Mouse (Mus musculus) kidney, embryonic 14.5 days (tissue): ENCODE data around the gene Smox. TPM values are rescaled to one million over a fixed set of nuclear protein-coding genes. Genes with fewer than 3 reads are reported as not detected.

Experiments
- ATAC-seq: fragments of 200-750 bp; cut with Nextera tagmentation; 2 replicates; pipeline ENCODE4 v1.8.0; 2017; ENCODE audit warnings: moderate number of reproducible peaks, mild to moderate bottlenecking, moderate TSS enrichment, moderate library complexity; ENCODE audit not compliant: low FRiP score, low TSS enrichment
- H3K27ac ChIP-seq: fragments of 300-500 bp; sonication (generic); 2 replicates; pipeline ENCODE4 v1.5.1; 2014; ENCODE audit warnings: low read depth, mild to moderate bottlenecking, low read length, moderate library complexity, mixed read lengths
- H3K27me3 ChIP-seq: fragments of 300-500 bp; sonication (generic); 2 replicates; pipeline ENCODE4 v1.6.1; 2014; ENCODE audit warnings: mild to moderate bottlenecking, low read length; ENCODE audit not compliant: control insufficient read depth, insufficient read depth
- H3K36me3 ChIP-seq: fragments of 300-500 bp; sonication (generic); 2 replicates; pipeline ENCODE4 v1.6.1; 2014; ENCODE audit warnings: low read length, mixed read lengths; ENCODE audit not compliant: control insufficient read depth, insufficient read depth
- H3K4me1 ChIP-seq: fragments of 300-500 bp; sonication (generic); 2 replicates; pipeline ENCODE4 v1.6.1; 2014; ENCODE audit warnings: low read length, mixed read lengths; ENCODE audit not compliant: control insufficient read depth, insufficient read depth
- H3K4me2 ChIP-seq: fragments of 300-500 bp; sonication (generic); replicated peaks from 2 replicates; pipeline ENCODE4 v1.6.1; 2014; ENCODE audit warnings: low read depth, mild to moderate bottlenecking, low read length
- H3K4me3 ChIP-seq: fragments of 300-500 bp; sonication (generic); 2 replicates; pipeline ENCODE4 v1.5.1; 2014; ENCODE audit warnings: mild to moderate bottlenecking, low read length
- H3K9ac ChIP-seq: fragments of 300-500 bp; sonication (generic); 2 replicates; pipeline ENCODE4 v1.6.1; 2014; ENCODE audit warnings: low read depth, mild to moderate bottlenecking, low read length, moderate library complexity
- H3K9me3 ChIP-seq: fragments of 300-500 bp; sonication (generic); 2 replicates; pipeline ENCODE4 v1.6.1; 2016; ENCODE audit warnings: low read length; ENCODE audit not compliant: control insufficient read depth
- WGBS: fragments of 180-500 bp; shearing (Covaris S2); extraction: QIAGEN DNeasy Blood & Tissue Kit; methylation state at CpG from one replicate; pipeline ENCODE4 v1.1.7; 2014; 5-methylcytosine and 5-hydroxymethylcytosine counted together
- polyA plus RNA-seq: library from polyadenylated mRNA; unstranded; fragments of >200 nt; fragmentation: Nextera tagmentation; extraction: Ambion mirVana; gene quantifications from 2 replicates; pipeline ENCODE4 v1.2.1, GENCODE M21; 2014

Gene Smox
- polyA plus RNA-seq, 1 experiment from 2014 or later: 29.1 TPM

GRCm38 (mm10) chr2:131478916-131479315 lies 12.4 kb upstream of the Smox start:
- Histone ChIP-seq H3K4me2 (no peak overlapping the region), H3K4me1 (no peaks in the 10 kb centered on the region), H3K27me3 (no peaks in the 10 kb centered on the region), H3K9ac (no peak overlapping the region), H3K4me3 (no peak overlapping the region), H3K36me3 (no peaks in the 10 kb centered on the region), H3K9me3 (no peaks in the 10 kb centered on the region), H3K27ac (no peak overlapping the region)
- ATAC-seq: no peak
- 82% methylated on average over 4 of the region's 4 CpGs for WGBS

- H3K36me3 ChIP-seq: no peaks in the 10 kb centered on the region
- H3K9ac ChIP-seq: no peak overlapping the region
- no peak for ATAC-seq
- no peak overlapping the region for H3K27ac ChIP-seq
- no peaks in the 10 kb centered on the region for H3K9me3 ChIP-seq
- 19% methylated on average over 1 of the region's 1 CpGs for WGBS
- no peak overlapping the region for H3K4me2 ChIP-seq
- no peaks in the 10 kb centered on the region for H3K27me3 ChIP-seq
- H3K4me3 ChIP-seq: no peak overlapping the region
- no peaks in the 10 kb centered on the region for H3K4me1 ChIP-seq
Measured at GRCm38 (mm10) chr2:131481733-131482132, 9.6 kb upstream of the Smox start.

- H3K4me3 ChIP-seq: no peak overlapping the region
- ATAC-seq: no peak
- H3K4me1 ChIP-seq: no peaks in the 10 kb centered on the region
- H3K27ac ChIP-seq: no peak overlapping the region
- H3K36me3 ChIP-seq: no peaks in the 10 kb centered on the region
- WGBS: 70% methylated on average over 6 of the region's 6 CpGs
- H3K9me3 ChIP-seq: no peaks in the 10 kb centered on the region
- H3K4me2 ChIP-seq: no peak overlapping the region
- no peak overlapping the region for H3K9ac ChIP-seq
- no peaks in the 10 kb centered on the region for H3K27me3 ChIP-seq
Measured at GRCm38 (mm10) chr2:131482478-131482877, 8.8 kb upstream of the Smox start.

DNA sequence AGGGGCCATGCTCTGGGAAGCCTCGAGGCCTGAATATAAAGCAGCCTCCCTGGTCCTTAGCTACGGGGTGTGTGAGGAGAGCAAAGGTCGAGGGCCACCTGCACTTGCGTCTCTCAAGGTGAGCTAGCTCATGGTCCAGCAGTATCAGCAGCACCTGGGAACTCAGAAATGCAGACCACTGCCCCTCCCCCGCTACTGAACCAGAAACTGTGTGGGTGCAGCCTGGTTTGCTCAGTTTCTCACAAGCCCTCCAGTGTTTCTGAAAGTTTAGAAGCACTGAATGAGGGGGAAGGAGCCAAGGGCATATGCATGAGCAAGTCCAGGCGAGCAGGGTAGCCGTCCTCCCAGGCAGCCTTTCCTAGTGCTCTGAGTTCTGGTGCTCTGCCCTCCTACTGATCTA lies 7.7 kb upstream of the Smox start:
- 58% methylated on average over 7 of the region's 7 CpGs for WGBS
- Histone ChIP-seq H3K4me2 (no peak overlapping the region), H3K27me3 (no peaks in the 10 kb centered on the region), H3K9ac (no peak overlapping the region), H3K9me3 (no peaks in the 10 kb centered on the region), H3K27ac (no peak overlapping the region), H3K36me3 (no peaks in the 10 kb centered on the region), H3K4me3 (no peak overlapping the region), H3K4me1 (no peaks in the 10 kb centered on the region)
- ATAC-seq: no peak

- Histone ChIP-seq H3K4me1 (no peaks in the 10 kb centered on the region), H3K9ac (no peak overlapping the region), H3K4me2 (no peak overlapping the region), H3K27ac (no peak overlapping the region), H3K4me3 (no peak overlapping the region), H3K27me3 (no peaks in the 10 kb centered on the region), H3K36me3 (no peaks in the 10 kb centered on the region), H3K9me3 (no peaks in the 10 kb centered on the region)
- 68% methylated on average over 6 of the region's 6 CpGs for WGBS
- ATAC-seq: no peak
Measured at GRCm38 (mm10) chr2:131484182-131484581, 7.1 kb upstream of the Smox start.

GRCm38 (mm10) chr2:131485126-131485525 lies 6.2 kb upstream of the Smox start:
- no peak overlapping the region for H3K27ac ChIP-seq
- no peak for ATAC-seq
- H3K9me3 ChIP-seq: no peaks in the 10 kb centered on the region
- WGBS: 88% methylated on average over 15 of the region's 15 CpGs
- no peak overlapping the region for H3K4me2 ChIP-seq
- no peaks in the 10 kb centered on the region for H3K36me3 ChIP-seq
- H3K4me1 ChIP-seq: no peaks in the 10 kb centered on the region
- H3K4me3 ChIP-seq: no peak overlapping the region
- no peak overlapping the region for H3K9ac ChIP-seq
- no peaks in the 10 kb centered on the region for H3K27me3 ChIP-seq

GRCm38 (mm10) chr2:131486046-131486445 lies 5.2 kb upstream of the Smox start:
- no peak overlapping the region for H3K4me2 ChIP-seq
- no peaks in the 10 kb centered on the region for H3K27me3 ChIP-seq
- H3K4me3 ChIP-seq: no peak overlapping the region
- H3K9ac ChIP-seq: no peak overlapping the region
- 89% methylated on average over 3 of the region's 3 CpGs for WGBS
- H3K36me3 ChIP-seq: no peaks in the 10 kb centered on the region
- no peaks in the 10 kb centered on the region for H3K9me3 ChIP-seq
- no peak overlapping the region for H3K27ac ChIP-seq
- ATAC-seq: no peak
- no peaks in the 10 kb centered on the region for H3K4me1 ChIP-seq

DNA sequence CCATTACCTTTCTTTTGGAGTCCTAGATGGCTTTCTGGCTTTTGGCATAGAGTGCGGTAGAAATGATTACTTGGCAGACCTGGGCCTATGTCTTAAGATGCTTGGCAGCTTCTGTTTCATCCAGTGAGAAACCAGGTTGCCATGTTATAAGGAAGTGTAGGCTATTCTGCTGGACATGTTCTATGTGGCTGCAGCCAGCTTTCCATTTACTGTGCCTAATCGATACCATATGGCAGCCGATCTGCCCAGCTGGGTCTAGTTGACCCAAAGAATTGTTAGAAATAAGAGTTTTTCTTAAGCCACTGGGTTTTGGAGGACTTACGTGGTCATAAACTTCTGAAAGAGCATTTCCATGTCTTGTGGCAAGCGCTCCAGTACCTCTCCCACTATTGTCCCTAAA lies 4.0 kb upstream of the Smox start:
- no peak overlapping the region for H3K27ac ChIP-seq
- no peak overlapping the region for H3K4me2 ChIP-seq
- H3K36me3 ChIP-seq: no peaks in the 10 kb centered on the region
- no peak overlapping the region for H3K4me3 ChIP-seq
- no peak for ATAC-seq
- H3K4me1 ChIP-seq: no peaks in the 10 kb centered on the region
- no peak overlapping the region for H3K9ac ChIP-seq
- H3K27me3 ChIP-seq: no peaks in the 10 kb centered on the region
- no peaks in the 10 kb centered on the region for H3K9me3 ChIP-seq
- WGBS: 88% methylated on average over 5 of the region's 5 CpGs

- no peak for ATAC-seq
- WGBS: 80% methylated on average over 4 of the region's 4 CpGs
- Histone ChIP-seq H3K9me3 (no peaks in the 10 kb centered on the region), H3K4me2 (no peak overlapping the region), H3K4me3 (no peak overlapping the region), H3K27ac (no peak overlapping the region), H3K36me3 (no peaks in the 10 kb centered on the region), H3K4me1 (peaks cover 5% of the 10 kb centered on the region; the same call in 1 of the 2 replicates), H3K27me3 (no peaks in the 10 kb centered on the region), H3K9ac (no peak overlapping the region)
Measured at GRCm38 (mm10) chr2:131488261-131488660, 3.0 kb upstream of the Smox start.

DNA sequence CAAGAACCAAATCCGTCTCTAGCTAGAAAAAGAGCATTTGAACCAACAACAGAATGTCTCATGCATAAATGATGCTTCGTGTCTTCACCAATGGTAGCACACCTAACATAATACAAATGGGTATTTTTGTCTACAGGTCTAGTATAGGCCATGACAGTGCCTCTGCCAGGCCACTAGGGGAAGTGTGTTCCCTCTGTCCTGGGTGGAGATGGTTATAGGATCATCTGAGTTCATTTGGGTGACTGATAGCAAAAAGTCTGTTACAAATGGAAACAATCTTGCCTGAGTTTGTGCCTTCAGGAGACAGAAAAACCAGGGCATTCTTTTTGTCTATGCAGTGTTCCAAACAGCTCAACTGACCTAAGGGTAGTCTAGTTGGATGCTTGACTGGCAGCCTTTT lies 2.4 kb upstream of the Smox start:
- H3K36me3 ChIP-seq: no peaks in the 10 kb centered on the region
- no peak overlapping the region for H3K27ac ChIP-seq
- peaks cover 5% of the 10 kb centered on the region; the same call in 1 of the 2 replicates for H3K4me1 ChIP-seq
- no peak overlapping the region for H3K9ac ChIP-seq
- no peak for ATAC-seq
- 90% methylated on average over 2 of the region's 2 CpGs for WGBS
- H3K9me3 ChIP-seq: no peaks in the 10 kb centered on the region
- H3K4me3 ChIP-seq: no peak overlapping the region
- H3K4me2 ChIP-seq: no peak overlapping the region
- H3K27me3 ChIP-seq: no peaks in the 10 kb centered on the region
